In genomic region chr1:160861142-160861541, GRCm38 (mm10) we compare ENCODE assay signal across 23 mouse cellular contexts. TPM values are rescaled to one million over a fixed set of nuclear protein-coding genes. Genes with fewer than 3 reads are reported as not detected.
DNase-seq lines count a peak whose midpoint lies in the region; ATAC-seq and TF ChIP-seq lines count a peak whose summit lies in the region.
"Had no signal": no experiment of that assay in that cellular context is flagged by ENCODE, and none has a peak within 500 bp of the region (broad histone marks: within the 10 kb centered on the region; RNA-seq: fewer than 3 reads in every experiment).

No protein-coding gene starts in this region.

- H3K36me3 ChIP-seq in splenic B cell, adult 2 months (ENCODE audit: control insufficient read depth, insufficient read depth, low read length, poor library complexity, severe bottlenecking), result no peaks in the 10 kb centered on the region
- H3K36me3 ChIP-seq in intestine, embryonic 15.5 days, result no peaks in the 10 kb centered on the region
- H3K36me3 ChIP-seq: embryonic facial prominence, embryonic 12.5 days; heart, embryonic 15.5 days; hindbrain, embryonic 13.5 days had no signal

- no peak overlapping the region for H3K9ac ChIP-seq in intestine, embryonic 15.5 days
- H3K9ac ChIP-seq: embryonic facial prominence, embryonic 12.5 days; heart, embryonic 15.5 days; hindbrain, embryonic 13.5 days had no signal

- TF ChIP-seq CTCF in bone marrow macrophage, adult 2 months (IDR thresholded peaks at IDR 0.05; ENCODE audit: low read depth, low read length), result no peak

- H3K4me2 ChIP-seq in intestine, embryonic 15.5 days (replicated peaks), result no peak overlapping the region
- H3K4me2 ChIP-seq: embryonic facial prominence, embryonic 12.5 days; heart, embryonic 11.5 days; heart, embryonic 15.5 days; hindbrain, embryonic 13.5 days had no signal

- WGBS in intestine, embryonic 15.5 days, result 92% methylated on average over 2 of the region's 2 CpGs

- H3K9me3 ChIP-seq in intestine, embryonic 15.5 days, result no peaks in the 10 kb centered on the region
- H3K9me3 ChIP-seq: embryonic facial prominence, embryonic 12.5 days; heart, embryonic 15.5 days; hindbrain, embryonic 13.5 days had no signal

- H3K4me1 ChIP-seq in bone marrow macrophage, adult 2 months (ENCODE audit: control insufficient read depth, insufficient read depth, low read length), result peaks cover 30% of the 10 kb centered on the region
- no peaks in the 10 kb centered on the region for H3K4me1 ChIP-seq in intestine, embryonic 15.5 days (replicated peaks)
- H3K4me1 ChIP-seq: embryonic facial prominence, embryonic 12.5 days; heart, embryonic 15.5 days; hindbrain, embryonic 13.5 days had no signal

- peak; percentile 14 to 39 for DNase-seq in spleen, postnatal 36 days (ENCODE audit: low spot score in 2 of 2)
- DNase-seq in spleen, postnatal 14 days (ENCODE audit: low spot score in 2 of 2), result no peak
- DNase-seq in splenic B cell, adult 2 months (ENCODE audit: low read depth, low spot score), result peak; percentile 75
- DNase-seq in gastrocnemius, postnatal 10 days, result no peak
- DNase-seq in adipocyte (ENCODE audit: low spot score), result no peak
- DNase-seq: adrenal gland, adult 2 months; adrenal gland, postnatal 25 days; cerebellum, adult 11 months; cerebellum, adult 8-10 months; cerebellum, postnatal 14 days; heart, adult 2 months; heart, postnatal 14 days had no signal

- no peak for TF ChIP-seq POLR2A in bone marrow macrophage, adult 2 months (IDR thresholded peaks at IDR 0.05; ENCODE audit: borderline replicate concordance, low read depth, low read length)

- peak overlapping the region; percentile 48; the same call in 1 of the 2 replicates for H3K27ac ChIP-seq in bone marrow macrophage, adult 2 months (ENCODE audit: insufficient read depth, low read depth, low read length)
- no peak overlapping the region for H3K27ac ChIP-seq in intestine, embryonic 15.5 days
- H3K27ac ChIP-seq: embryonic facial prominence, embryonic 12.5 days; heart, adult 2 months; heart, embryonic 15.5 days; hindbrain, embryonic 13.5 days; hindbrain, postnatal 0 days had no signal

- ATAC-seq in megakaryocyte, adult 5-6 weeks (ENCODE audit: poor library complexity, severe bottlenecking), result peak; percentile 82
- ATAC-seq in intestine, embryonic 15.5 days, result no peak
- ATAC-seq: activated CD4-positive, CD25-positive, alpha-beta regulatory T cell, adult 4 months; CD4-positive, CD25-positive, alpha-beta regulatory T cell, adult 4 months; hindbrain, postnatal 0 days; Patski had no signal

- H3K27me3 ChIP-seq in splenic B cell, adult 2 months (ENCODE audit: control insufficient read depth, insufficient read depth, low read length, poor library complexity, severe bottlenecking), result no peaks in the 10 kb centered on the region
- H3K27me3 ChIP-seq in intestine, embryonic 15.5 days (replicated peaks), result no peaks in the 10 kb centered on the region
- H3K27me3 ChIP-seq: embryonic facial prominence, embryonic 12.5 days; heart, embryonic 15.5 days; hindbrain, embryonic 13.5 days had no signal

- no peak overlapping the region for H3K4me3 ChIP-seq in bone marrow macrophage, adult 2 months (ENCODE audit: insufficient read depth, low read length)
- H3K4me3 ChIP-seq in intestine, embryonic 15.5 days (replicated peaks), result no peak overlapping the region
- H3K4me3 ChIP-seq: embryonic facial prominence, embryonic 12.5 days; heart, adult 2 months; heart, embryonic 15.5 days; hindbrain, embryonic 13.5 days had no signal

RNA-seq across cellular contexts. Expression of gene Rc3h1, which starts 45.1 kb away (rescaled TPM):
- polyA plus RNA-seq in bone marrow macrophage, adult 2 months (2012; ENCODE audit: insufficient read depth, insufficient read length, missing spikeins), result 20.1 and 23.0 TPM in 2 replicates
- 28.8 and 33.1 TPM in 2 replicates for total RNA-seq in megakaryocyte, adult 5-6 weeks (2015)
- total RNA-seq in megakaryocyte, adult 5-6 weeks (2017), result 15.3 and 17.4 TPM in 2 replicates
- 10 to 100 TPM; 32.1 to 36.9 TPM for total RNA-seq in gastrocnemius, postnatal 10 days (2021)
- 7.5 and 8.0 TPM in 2 replicates for polyA plus RNA-seq in intestine, embryonic 15.5 days (2015; fragmentation: Nextera tagmentation; extraction: Ambion mirVana)

Comparison
In these comparisons a context has a peak if more than half of its experiments do, and no peak if none do; other contexts are left out.
1. DNase-seq: peak in spleen, postnatal 36 days (2 of 2) and splenic B cell, adult 2 months (single experiment); none in spleen, postnatal 14 days (0 of 2), gastrocnemius, postnatal 10 days (single experiment) and adipocyte (single experiment).